Mouse (Mus musculus): Measurements from ENCODE around the gene Gm10600.
"Not testable (repeated sequence)": the region's sequence is repeated elsewhere in the genome, so short reads cannot be mapped to it uniquely, and the experiment has no call there.

Gene Gm10600

DNA sequence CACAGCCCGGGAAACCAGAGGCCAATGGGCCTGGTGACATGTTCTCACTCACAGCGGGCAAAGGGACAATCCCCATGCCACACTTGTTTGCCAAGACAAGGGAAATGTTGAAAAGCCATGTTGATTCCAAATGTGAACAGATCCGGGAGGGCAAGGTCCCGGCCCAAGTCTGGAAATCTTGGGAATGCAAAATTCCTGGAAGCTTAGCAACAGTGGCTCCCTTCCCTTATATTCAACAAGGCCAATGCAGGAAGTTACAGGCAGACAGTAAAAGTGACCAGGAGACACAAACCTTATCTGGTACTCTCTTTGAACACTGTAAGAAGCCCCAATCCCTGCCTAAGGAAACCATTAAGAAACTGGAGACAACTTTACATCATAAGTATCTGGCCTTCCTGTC, at the start of gene Gm10600:
Gene Gm10600, plus strand, starts transcription at position 301 of the 400 bp plus-strand sequence.
- not testable (repeated sequence) for DNase-seq (ENCODE audit: low spot score in 2 of 2)

- not testable (repeated sequence) for DNase-seq (ENCODE audit: low spot score in 2 of 2)
Measured at GRCm38 (mm10) chr4:42255467-42255866, 15.0 kb downstream of the Gm10600 start, which contains the start of gene Ccl21b. Ccl21b (plus strand) TSS chr4:42255767.

Data from spleen, postnatal 10 days (tissue).